In genomic region chr3:95499496-95500140, GRCm38 (mm10) we compare ENCODE assay signal across 13 mouse cellular contexts. TPM values are rescaled to one million over a fixed set of nuclear protein-coding genes. Genes with fewer than 3 reads are reported as not detected.
DNase-seq lines count a peak whose midpoint lies in the region; ATAC-seq and TF ChIP-seq lines count a peak whose summit lies in the region.
"Had no signal": no experiment of that assay in that cellular context is flagged by ENCODE, and none has a peak within 500 bp of the region (broad histone marks: within the 10 kb centered on the region; RNA-seq: fewer than 3 reads in every experiment).

No protein-coding gene starts in this region.

- no peak overlapping the region for H3K9ac ChIP-seq in heart, embryonic 15.5 days
- peak overlapping the region; percentile 41 for H3K9ac ChIP-seq in embryonic facial prominence, embryonic 11.5 days (replicated peaks; ENCODE audit: low read length)
- peak overlapping the region; percentile 52 for H3K9ac ChIP-seq in limb, embryonic 14.5 days (ENCODE audit: low read depth, low read length, severe bottlenecking)
- no peak overlapping the region for H3K9ac ChIP-seq in forebrain, postnatal 0 days

- no peaks in the 10 kb centered on the region for H3K9me3 ChIP-seq in heart, embryonic 15.5 days (replicated peaks)
- no peaks in the 10 kb centered on the region for H3K9me3 ChIP-seq in embryonic facial prominence, embryonic 11.5 days (replicated peaks; ENCODE audit: control insufficient read depth, low read length)
- no peaks in the 10 kb centered on the region for H3K9me3 ChIP-seq in limb, embryonic 14.5 days (ENCODE audit: control insufficient read depth, low read length)
- H3K9me3 ChIP-seq in forebrain, postnatal 0 days (ENCODE audit: low read length) = no peaks in the 10 kb centered on the region

- no peak for TF ChIP-seq CTCF in forebrain, postnatal 0 days (IDR thresholded peaks at IDR 0.05; ENCODE audit: low read depth)

- no peak for ATAC-seq in heart, embryonic 15.5 days (replicated peaks; ENCODE audit: insufficient number of reproducible peaks, insufficient read depth, low FRiP score, low read depth)
- ATAC-seq in embryonic facial prominence, embryonic 11.5 days (replicated peaks; ENCODE audit: insufficient number of reproducible peaks, low FRiP score, low TSS enrichment, low read depth) = no peak
- peak; percentile 59; the same call in 1 of the 2 replicates for ATAC-seq in limb, embryonic 14.5 days (ENCODE audit: low FRiP score, low read depth)
- ATAC-seq in forebrain, postnatal 0 days = no peak
- ATAC-seq: midbrain, embryonic 16.5 days had no signal

- no peak for DNase-seq in heart, postnatal 4 days
- DNase-seq in NIH3T3 (ENCODE audit: low read depth) = peak; percentile 58
- peak; percentile 74 for DNase-seq in embryonic facial prominence, embryonic 11.5 days (ENCODE audit: low spot score)
- peak; percentile 22 for DNase-seq in limb, embryonic 14.5 days (ENCODE audit: low spot score)
- no peak for DNase-seq in Muller cell, postnatal 12 days (ENCODE audit: inconsistent ontology term)
- no peak for DNase-seq in T-cell, adult 2 months (ENCODE audit: low spot score)
- no peak for DNase-seq in forebrain, postnatal 0 days
- DNase-seq: thymus, postnatal 14 days had no signal

- H3K4me2 ChIP-seq in heart, embryonic 15.5 days = peak overlapping the region; percentile 46
- peak overlapping the region; percentile 37 for H3K4me2 ChIP-seq in embryonic facial prominence, embryonic 11.5 days (ENCODE audit: low read depth, low read length)
- H3K4me2 ChIP-seq in limb, embryonic 14.5 days (replicated peaks; ENCODE audit: low read depth, low read length, severe bottlenecking) = peak overlapping the region; percentile 57
- H3K4me2 ChIP-seq in forebrain, postnatal 0 days (ENCODE audit: low read depth) = no peak overlapping the region

- H3K27ac ChIP-seq in heart, embryonic 15.5 days = 0 out of 2 replicates have a peak overlapping the region, but pooled peaks have one; percentile 32
- H3K27ac ChIP-seq in embryonic facial prominence, embryonic 11.5 days (replicated peaks; ENCODE audit: low read depth, low read length) = peak overlapping the region; percentile 76
- peak overlapping the region; percentile 84 for H3K27ac ChIP-seq in limb, embryonic 14.5 days (replicated peaks; ENCODE audit: low read depth, low read length)
- no peak overlapping the region for H3K27ac ChIP-seq in forebrain, postnatal 0 days (ENCODE audit: low read depth, low read length)

- peaks cover 21% of the 10 kb centered on the region for H3K36me3 ChIP-seq in heart, embryonic 15.5 days
- no peaks in the 10 kb centered on the region for H3K36me3 ChIP-seq in embryonic facial prominence, embryonic 11.5 days (replicated peaks; ENCODE audit: control insufficient read depth, insufficient read depth, low read depth, low read length)
- H3K36me3 ChIP-seq in limb, embryonic 14.5 days (ENCODE audit: control insufficient read depth, insufficient read depth, low read length) = peaks cover 21% of the 10 kb centered on the region
- peaks cover 19% of the 10 kb centered on the region for H3K36me3 ChIP-seq in forebrain, postnatal 0 days (ENCODE audit: insufficient read depth)

- TF ChIP-seq POLR2A in limb, embryonic 14.5 days (IDR thresholded peaks at IDR 0.05; ENCODE audit: borderline replicate concordance, extremely low read depth, insufficient read depth, insufficient read length) = no peak

- peaks cover 10% of the 10 kb centered on the region for H3K4me1 ChIP-seq in heart, embryonic 15.5 days (replicated peaks)
- peaks cover 2% of the 10 kb centered on the region; the same call in 1 of the 2 replicates for H3K4me1 ChIP-seq in embryonic facial prominence, embryonic 11.5 days (ENCODE audit: control insufficient read depth, insufficient read depth, low read length)
- peaks cover 7% of the 10 kb centered on the region; the same call in 1 of the 2 replicates for H3K4me1 ChIP-seq in limb, embryonic 14.5 days (ENCODE audit: control insufficient read depth, insufficient read depth, low read length)
- H3K4me1 ChIP-seq in forebrain, postnatal 0 days (ENCODE audit: insufficient read depth) = no peaks in the 10 kb centered on the region

- 36% methylated on average over 10 of the region's 10 CpGs for WGBS in heart, embryonic 15.5 days
- 34% methylated on average over 10 of the region's 10 CpGs for WGBS in embryonic facial prominence, embryonic 11.5 days
- 18% methylated on average over 10 of the region's 10 CpGs for WGBS in limb, embryonic 14.5 days
- WGBS in forebrain, postnatal 0 days = 73% methylated on average over 10 of the region's 10 CpGs

- H3K27me3 ChIP-seq in heart, embryonic 15.5 days = no peaks in the 10 kb centered on the region
- no peaks in the 10 kb centered on the region for H3K27me3 ChIP-seq in embryonic facial prominence, embryonic 11.5 days (ENCODE audit: control insufficient read depth, insufficient read depth, low read length)
- H3K27me3 ChIP-seq in limb, embryonic 14.5 days (ENCODE audit: control insufficient read depth, insufficient read depth, low read length) = no peaks in the 10 kb centered on the region
- no peaks in the 10 kb centered on the region for H3K27me3 ChIP-seq in forebrain, postnatal 0 days (ENCODE audit: insufficient read depth, low read length)

- peak overlapping the region; percentile 34 for H3K4me3 ChIP-seq in heart, embryonic 15.5 days
- 0 out of 2 replicates have a peak overlapping the region, but pooled peaks have one; percentile 15 for H3K4me3 ChIP-seq in embryonic facial prominence, embryonic 11.5 days (ENCODE audit: low read depth, low read length)
- peak overlapping the region; percentile 38 for H3K4me3 ChIP-seq in limb, embryonic 14.5 days (replicated peaks; ENCODE audit: low read length)
- H3K4me3 ChIP-seq in forebrain, postnatal 0 days (ENCODE audit: low read depth, low read length) = no peak overlapping the region

RNA-seq across cellular contexts. Expression of gene Ctsk, which starts 0.6 kb away (rescaled TPM):
- polyA plus RNA-seq in heart, embryonic 15.5 days (2015; fragmentation: Nextera tagmentation; extraction: Ambion mirVana) = 15.9 and 18.1 TPM in 2 replicates
- 10 to 100 TPM; 17.0 to 17.9 TPM for total RNA-seq in heart, postnatal 4 days (2021)
- polyA plus RNA-seq in embryonic facial prominence, embryonic 11.5 days (2014; fragmentation: Nextera tagmentation; extraction: Ambion mirVana) = 11.6 and 13.2 TPM in 2 replicates
- polyA plus RNA-seq in limb, embryonic 14.5 days (2012; rRNA removed) = 53.2 and 65.1 TPM in 2 replicates
- polyA plus RNA-seq in limb, embryonic 14.5 days (2014; fragmentation: Nextera tagmentation; extraction: Ambion mirVana) = 82.1 and 103 TPM in 2 replicates
- 6.5 and 16.5 TPM in 2 replicates for total RNA-seq in forebrain, postnatal 0 days (2014; rRNA removed)
- polyA plus RNA-seq in forebrain, postnatal 0 days (2015; fragmentation: Nextera tagmentation; extraction: Ambion mirVana) = 8.6 and 10.1 TPM in 2 replicates
- total RNA-seq: hematopoietic stem cell, adult 5-6 weeks had no signal

RNA-seq across cellular contexts. Expression of gene Ctss, which starts 27.0 kb away (rescaled TPM):
- 17.3 and 31.6 TPM in 2 replicates for polyA plus RNA-seq in heart, embryonic 15.5 days (2015; fragmentation: Nextera tagmentation; extraction: Ambion mirVana)
- total RNA-seq in heart, postnatal 4 days (2021) = 1 to 10 TPM; 6.5 to 9.0 TPM
- polyA plus RNA-seq in embryonic facial prominence, embryonic 11.5 days (2014; fragmentation: Nextera tagmentation; extraction: Ambion mirVana) = 10.8 and 11.0 TPM in 2 replicates
- 10.9 and 14.2 TPM in 2 replicates for polyA plus RNA-seq in limb, embryonic 14.5 days (2012; rRNA removed)
- polyA plus RNA-seq in limb, embryonic 14.5 days (2014; fragmentation: Nextera tagmentation; extraction: Ambion mirVana) = 23.6 and 24.3 TPM in 2 replicates
- 17.3 and 20.3 TPM in 2 replicates for total RNA-seq in forebrain, postnatal 0 days (2014; rRNA removed)
- 23.1 and 25.5 TPM in 2 replicates for polyA plus RNA-seq in forebrain, postnatal 0 days (2015; fragmentation: Nextera tagmentation; extraction: Ambion mirVana)

RNA-seq across cellular contexts. Expression of gene Hormad1, which starts 59.9 kb away (rescaled TPM):
- polyA plus RNA-seq in heart, embryonic 15.5 days (2015; fragmentation: Nextera tagmentation; extraction: Ambion mirVana) = not detected in 2 replicates
- not detected for total RNA-seq in heart, postnatal 4 days (2021)
- not detected in 2 replicates for polyA plus RNA-seq in embryonic facial prominence, embryonic 11.5 days (2014; fragmentation: Nextera tagmentation; extraction: Ambion mirVana)
- polyA plus RNA-seq in limb, embryonic 14.5 days (2012; rRNA removed) = not detected in 2 replicates
- not detected in 2 replicates for polyA plus RNA-seq in limb, embryonic 14.5 days (2014; fragmentation: Nextera tagmentation; extraction: Ambion mirVana)
- total RNA-seq in forebrain, postnatal 0 days (2014; rRNA removed) = not detected in 2 replicates
- polyA plus RNA-seq in forebrain, postnatal 0 days (2015; fragmentation: Nextera tagmentation; extraction: Ambion mirVana) = not detected in 2 replicates
- total RNA-seq: adrenal gland, adult 18-20 months; hematopoietic stem cell, adult 5-6 weeks; left cerebral cortex, postnatal 25 days had no signal
- polyA plus RNA-seq: midbrain, embryonic 16.5 days had no signal

Comparison
In these comparisons a context has a peak if more than half of its experiments do, and no peak if none do; other contexts are left out.
1. H3K9ac ChIP-seq: peak in embryonic facial prominence, embryonic 11.5 days (single experiment) and limb, embryonic 14.5 days (single experiment); none in heart, embryonic 15.5 days (single experiment) and forebrain, postnatal 0 days (single experiment).
2. DNase-seq: peak in NIH3T3 (single experiment), embryonic facial prominence, embryonic 11.5 days (single experiment) and limb, embryonic 14.5 days (single experiment); none in heart, postnatal 4 days (single experiment), Muller cell, postnatal 12 days (single experiment), T-cell, adult 2 months (single experiment) and forebrain, postnatal 0 days (single experiment).